8 mouse cellular contexts compared by ENCODE assay signal in the genomic region with DNA sequence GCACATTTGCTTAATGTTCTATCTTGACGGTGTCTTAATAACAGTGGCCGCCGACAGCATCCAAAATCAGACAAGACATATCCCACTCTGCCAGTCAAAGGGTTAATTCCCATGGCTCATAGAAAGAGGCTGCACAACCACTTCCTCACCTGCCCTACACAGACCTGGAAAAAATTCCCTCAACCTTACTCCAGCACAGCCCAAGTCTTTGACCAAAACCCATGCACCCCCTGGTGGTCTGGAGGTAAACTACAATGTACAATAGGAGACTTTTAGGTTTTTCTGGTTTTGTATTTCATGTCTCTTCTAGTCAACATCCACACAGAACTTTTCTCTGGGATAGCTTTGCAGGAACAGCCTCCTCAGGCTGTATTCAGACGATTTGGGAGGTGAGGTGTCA. TPM values are rescaled to one million over a fixed set of nuclear protein-coding genes. Genes with fewer than 3 reads are reported as not detected.
DNase-seq lines count a peak whose midpoint lies in the region; ATAC-seq and TF ChIP-seq lines count a peak whose summit lies in the region.
"Had no signal": no experiment of that assay in that cellular context is flagged by ENCODE, and none has a peak within 500 bp of the region (broad histone marks: within the 10 kb centered on the region; RNA-seq: fewer than 3 reads in every experiment).

No protein-coding gene starts in this region.

- ATAC-seq in embryonic facial prominence, embryonic 11.5 days (replicated peaks; ENCODE audit: insufficient number of reproducible peaks, low FRiP score, low TSS enrichment, low read depth), result no peak
- no peak; the same call in 1 of the 2 replicates for ATAC-seq in intestine, embryonic 14.5 days (replicated peaks; ENCODE audit: low FRiP score, low TSS enrichment, low read depth)
- peak; percentile 60; the same call in 1 of the 2 replicates for ATAC-seq in lung, embryonic 16.5 days (ENCODE audit: low read depth)

- H3K4me2 ChIP-seq in embryonic facial prominence, embryonic 11.5 days (ENCODE audit: low read depth, low read length), result no peak overlapping the region
- H3K4me2 ChIP-seq in intestine, embryonic 14.5 days (ENCODE audit: low read length), result no peak overlapping the region
- no peak overlapping the region for H3K4me2 ChIP-seq in lung, embryonic 16.5 days (ENCODE audit: low read depth, low read length)
- H3K4me2 ChIP-seq: hindbrain, embryonic 15.5 days had no signal

- no peak overlapping the region for H3K9ac ChIP-seq in embryonic facial prominence, embryonic 11.5 days (replicated peaks; ENCODE audit: low read length)
- no peak overlapping the region for H3K9ac ChIP-seq in intestine, embryonic 14.5 days (ENCODE audit: low read length)
- H3K9ac ChIP-seq in lung, embryonic 16.5 days (ENCODE audit: low read length), result no peak overlapping the region
- H3K9ac ChIP-seq: hindbrain, embryonic 15.5 days had no signal

- H3K27ac ChIP-seq in testis, adult 2 months (ENCODE audit: control insufficient read depth, insufficient read depth, low read depth, low read length), result no peak overlapping the region
- H3K27ac ChIP-seq in embryonic facial prominence, embryonic 11.5 days (replicated peaks; ENCODE audit: low read depth, low read length), result no peak overlapping the region
- peak overlapping the region; percentile 76 for H3K27ac ChIP-seq in intestine, embryonic 14.5 days (ENCODE audit: low read depth)
- no peak overlapping the region for H3K27ac ChIP-seq in lung, embryonic 16.5 days (ENCODE audit: low read length)
- H3K27ac ChIP-seq: hindbrain, embryonic 15.5 days had no signal

- no peak for TF ChIP-seq POLR2A in testis, adult 2 months (IDR thresholded peaks at IDR 0.05; ENCODE audit: control insufficient read depth, low read depth, low read length)

- 76% methylated on average over 4 of the region's 4 CpGs for WGBS in embryonic facial prominence, embryonic 11.5 days
- WGBS in intestine, embryonic 14.5 days, result 75% methylated on average over 4 of the region's 4 CpGs
- WGBS in lung, embryonic 16.5 days, result 63% methylated on average over 4 of the region's 4 CpGs

- H3K4me3 ChIP-seq in testis, adult 2 months (ENCODE audit: control insufficient read depth, low read depth, low read length), result no peak overlapping the region
- H3K4me3 ChIP-seq in embryonic facial prominence, embryonic 11.5 days (ENCODE audit: low read depth, low read length), result no peak overlapping the region
- no peak overlapping the region for H3K4me3 ChIP-seq in intestine, embryonic 14.5 days (ENCODE audit: low read depth, low read length)
- H3K4me3 ChIP-seq in lung, embryonic 16.5 days (ENCODE audit: low read length), result no peak overlapping the region
- H3K4me3 ChIP-seq: hindbrain, embryonic 15.5 days had no signal

- H3K9me3 ChIP-seq in embryonic facial prominence, embryonic 11.5 days (replicated peaks; ENCODE audit: control insufficient read depth, low read length), result no peaks in the 10 kb centered on the region
- H3K9me3 ChIP-seq in intestine, embryonic 14.5 days (ENCODE audit: control insufficient read depth, low read length), result no peaks in the 10 kb centered on the region
- H3K9me3 ChIP-seq in lung, embryonic 16.5 days (ENCODE audit: control insufficient read depth, low read length), result no peaks in the 10 kb centered on the region
- H3K9me3 ChIP-seq: hindbrain, embryonic 15.5 days had no signal

- TF ChIP-seq CTCF in testis, adult 2 months (IDR thresholded peaks at IDR 0.05; ENCODE audit: control insufficient read depth, insufficient read depth, insufficient replicate concordance, low read depth, low read length), result peak; percentile 14; the same call in 1 of the 2 replicates

- H3K4me1 ChIP-seq in testis, adult 2 months (ENCODE audit: control insufficient read depth, insufficient read depth, low read length), result no peaks in the 10 kb centered on the region; the same call in 1 of the 2 replicates
- H3K4me1 ChIP-seq in embryonic facial prominence, embryonic 11.5 days (ENCODE audit: control insufficient read depth, insufficient read depth, low read length), result no peaks in the 10 kb centered on the region
- H3K4me1 ChIP-seq in intestine, embryonic 14.5 days (replicated peaks; ENCODE audit: control insufficient read depth, insufficient read depth, low read length), result peaks cover 4% of the 10 kb centered on the region; the same call in 1 of the 2 replicates
- no peaks in the 10 kb centered on the region for H3K4me1 ChIP-seq in lung, embryonic 16.5 days (replicated peaks; ENCODE audit: control insufficient read depth, insufficient read depth, low read length)
- H3K4me1 ChIP-seq: hindbrain, embryonic 15.5 days had no signal

- no peaks in the 10 kb centered on the region for H3K27me3 ChIP-seq in testis, adult 2 months (ENCODE audit: control insufficient read depth, insufficient read depth, low read length)
- no peaks in the 10 kb centered on the region for H3K27me3 ChIP-seq in embryonic facial prominence, embryonic 11.5 days (ENCODE audit: control insufficient read depth, insufficient read depth, low read length)
- no peaks in the 10 kb centered on the region for H3K27me3 ChIP-seq in intestine, embryonic 14.5 days (replicated peaks; ENCODE audit: control insufficient read depth, insufficient read depth, low read length)
- no peaks in the 10 kb centered on the region for H3K27me3 ChIP-seq in lung, embryonic 16.5 days (ENCODE audit: control insufficient read depth, insufficient read depth, low read depth, low read length)
- H3K27me3 ChIP-seq: hindbrain, embryonic 15.5 days had no signal

- no peaks in the 10 kb centered on the region for H3K36me3 ChIP-seq in testis, adult 2 months (ENCODE audit: control insufficient read depth, insufficient read depth, low read length)
- no peaks in the 10 kb centered on the region for H3K36me3 ChIP-seq in embryonic facial prominence, embryonic 11.5 days (replicated peaks; ENCODE audit: control insufficient read depth, insufficient read depth, low read depth, low read length)
- no peaks in the 10 kb centered on the region for H3K36me3 ChIP-seq in intestine, embryonic 14.5 days (ENCODE audit: control insufficient read depth, insufficient read depth, low read length)
- no peaks in the 10 kb centered on the region for H3K36me3 ChIP-seq in lung, embryonic 16.5 days (ENCODE audit: control insufficient read depth, insufficient read depth, low read length)
- H3K36me3 ChIP-seq: hindbrain, embryonic 15.5 days had no signal

- no peak for DNase-seq in testis, postnatal 14 days (ENCODE audit: low spot score)
- peak; percentile 77 for DNase-seq in adrenal gland, postnatal 10 days
- DNase-seq in embryonic facial prominence, embryonic 11.5 days (ENCODE audit: low spot score), result peak; percentile 73
- peak; percentile 70 for DNase-seq in intestine, embryonic 14.5 days (ENCODE audit: low spot score)
- DNase-seq in right cerebral cortex, postnatal 25 days, result peak; percentile 33

RNA-seq across cellular contexts. Expression of gene Zfr, which starts 32.8 kb away (rescaled TPM):
- 146 and 184 TPM in 2 replicates for polyA plus RNA-seq in testis, adult 2 months (2012; rRNA removed)
- 100 to 1,000 TPM; 111 to 130 TPM for total RNA-seq in adrenal gland, postnatal 10 days (2021)
- 112 and 123 TPM in 2 replicates for polyA plus RNA-seq in embryonic facial prominence, embryonic 11.5 days (2014; fragmentation: Nextera tagmentation; extraction: Ambion mirVana)
- 144 and 157 TPM in 2 replicates for polyA plus RNA-seq in intestine, embryonic 14.5 days (2014; fragmentation: Nextera tagmentation; extraction: Ambion mirVana)
- polyA plus RNA-seq in lung, embryonic 16.5 days (2015; fragmentation: Nextera tagmentation; extraction: Ambion mirVana), result 106 and 109 TPM in 2 replicates
